Mouse (Mus musculus): ENCODE results near the gene Olfr725. TPM values are rescaled to one million over a fixed set of nuclear protein-coding genes. Genes with fewer than 3 reads are reported as not detected.

Olfr725 gene
- total RNA-seq (2017), result not detected in 2 replicates

GRCm38 (mm10) chr14:50040275-50040674 lies at the start of gene Olfr725:
Gene Olfr725, minus strand, starts transcription at chr14:50040375.
- ATAC-seq (replicated peaks; ENCODE audit: low read depth, poor library complexity, severe bottlenecking), result no peak

DNA sequence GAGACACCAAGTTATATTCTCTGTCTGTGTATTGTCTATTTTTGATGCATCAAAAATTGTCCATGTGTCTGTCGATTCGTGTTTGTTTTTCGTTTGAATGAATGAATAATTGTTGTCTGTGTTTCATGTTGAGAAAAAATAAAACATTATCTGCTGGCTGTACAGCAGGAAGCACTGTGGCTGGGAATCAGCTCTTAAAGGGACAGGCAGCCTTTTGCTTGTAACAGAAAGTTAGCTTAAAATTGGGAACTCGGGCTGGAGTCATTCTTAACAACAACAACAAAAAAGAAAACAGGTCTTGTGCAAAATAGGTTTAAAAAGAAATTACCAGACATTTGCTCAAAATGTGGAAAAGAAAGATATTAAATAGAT lies 22.5 kb upstream of the Olfr725 start:
- ATAC-seq (replicated peaks; ENCODE audit: low read depth, poor library complexity, severe bottlenecking), result peak; percentile 45

DNA sequence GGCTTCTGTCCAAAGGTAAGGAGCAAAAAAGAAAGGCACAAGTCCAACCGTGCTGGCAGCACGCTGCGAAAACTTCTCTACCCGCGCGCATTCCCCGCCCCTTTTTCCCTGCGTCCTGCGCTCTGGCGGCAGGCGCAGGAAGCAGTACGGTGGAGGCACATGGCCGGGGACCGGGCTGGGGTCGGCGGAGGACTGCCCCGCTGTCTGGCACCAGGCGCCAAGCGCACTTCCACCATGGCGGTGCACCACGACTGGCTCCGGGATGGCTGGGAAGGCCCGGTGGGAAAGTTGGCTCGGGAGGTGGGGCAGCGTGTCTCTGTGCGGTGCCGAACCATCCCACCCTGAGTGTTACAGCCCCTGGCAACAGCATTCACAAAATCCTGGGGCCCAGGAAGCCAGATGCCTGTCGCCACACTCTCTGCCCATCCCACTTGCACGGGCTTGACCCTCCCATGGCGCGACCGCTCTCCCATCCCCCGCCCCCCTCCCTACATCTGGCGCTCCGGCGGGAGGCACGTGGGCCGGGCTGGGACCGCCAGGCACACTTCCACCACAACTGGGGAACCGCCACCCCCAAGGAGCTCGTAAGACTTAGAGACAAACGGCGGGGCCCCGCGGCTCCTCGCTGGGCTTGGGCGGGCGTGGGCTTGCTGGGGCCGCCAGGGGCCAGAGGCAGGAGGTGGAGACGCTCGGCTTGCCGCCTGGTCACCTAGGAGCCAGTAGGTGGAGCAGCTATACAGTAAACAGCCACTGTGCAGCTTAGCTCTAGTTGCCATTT lies 22.0 kb upstream of the Olfr725 start:
- peak; percentile 96 for ATAC-seq (replicated peaks; ENCODE audit: low read depth, poor library complexity, severe bottlenecking)

DNA sequence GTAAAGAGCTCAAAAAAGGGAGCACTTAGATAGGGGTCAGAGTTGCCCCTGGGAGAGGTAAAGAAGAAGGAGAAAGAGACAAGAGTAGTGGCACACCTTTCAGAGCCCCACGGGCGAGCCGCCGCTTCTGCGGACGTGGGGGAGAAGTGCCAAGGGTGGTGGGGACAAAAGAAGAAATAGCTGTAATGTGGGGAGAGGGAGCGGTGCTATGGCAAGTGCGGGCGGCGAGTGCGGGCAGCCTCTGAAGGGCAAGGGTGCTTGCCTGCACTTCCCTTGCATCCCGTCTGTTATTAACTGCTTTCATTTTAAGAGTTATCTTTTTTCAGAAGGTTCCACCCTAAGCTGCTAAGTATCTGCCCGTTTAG lies 21.4 kb upstream of the Olfr725 start:
- peak; percentile 29 for ATAC-seq (replicated peaks; ENCODE audit: low read depth, poor library complexity, severe bottlenecking)

GRCm38 (mm10) chr14:50061179-50061578 lies 21.0 kb upstream of the Olfr725 start:
- peak; percentile 10 for ATAC-seq (replicated peaks; ENCODE audit: low read depth, poor library complexity, severe bottlenecking)

- no peak for ATAC-seq (replicated peaks; ENCODE audit: low read depth, poor library complexity, severe bottlenecking)
Measured at GRCm38 (mm10) chr14:50032041-50032440, 8.1 kb downstream of the Olfr725 start.

GRCm38 (mm10) chr14:50031356-50031755 lies 8.8 kb downstream of the Olfr725 start:
- no peak for ATAC-seq (replicated peaks; ENCODE audit: low read depth, poor library complexity, severe bottlenecking)

DNA sequence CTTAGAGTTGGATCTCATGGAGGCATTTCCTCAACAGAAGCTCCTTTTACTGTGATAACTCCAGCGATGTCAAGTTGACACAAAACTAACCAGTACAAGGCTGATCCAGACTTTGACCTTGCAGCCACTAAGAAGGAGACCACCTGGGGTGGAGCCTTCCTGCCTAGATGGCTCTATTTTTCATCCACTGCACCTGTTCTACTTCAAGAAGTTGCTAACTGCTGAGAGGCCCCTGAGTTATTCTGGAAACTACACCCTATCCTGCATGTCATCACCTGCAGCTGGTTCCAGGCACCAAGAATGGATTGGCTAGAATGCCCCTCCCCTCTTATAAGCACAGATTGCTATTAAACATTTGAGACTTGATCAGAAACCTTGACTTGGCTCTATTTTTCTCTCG lies 13.8 kb downstream of the Olfr725 start:
- ATAC-seq (replicated peaks; ENCODE audit: low read depth, poor library complexity, severe bottlenecking), result no peak

Other genes with a start within 250 kb of the Olfr725 start
- not detected in 2 replicates for gene Olfr722, start 138.4 kb downstream of the Olfr725 start, total RNA-seq (2017)
- not detected in 2 replicates for gene Olfr723, start 108.6 kb downstream of the Olfr725 start, total RNA-seq (2017)
- gene Olfr724, start 77.1 kb downstream of the Olfr725 start, total RNA-seq (2017), result not detected in 2 replicates
- not detected in 2 replicates for gene Olfr726, start 50.6 kb upstream of the Olfr725 start, total RNA-seq (2017)
- gene Olfr727, start 82.8 kb upstream of the Olfr725 start, total RNA-seq (2017), result not detected in 2 replicates
- not detected in 2 replicates for gene Olfr728, start 102.3 kb upstream of the Olfr725 start, total RNA-seq (2017)
- not detected in 2 replicates for gene Olfr729, start 112.5 kb upstream of the Olfr725 start, total RNA-seq (2017)
- gene Olfr730, start 147.8 kb upstream of the Olfr725 start, total RNA-seq (2017), result not detected in 2 replicates
- gene Olfr731, start 201.5 kb upstream of the Olfr725 start, total RNA-seq (2017), result not detected in 2 replicates
- gene Olfr732, start 243.8 kb upstream of the Olfr725 start, total RNA-seq (2017), result not detected in 2 replicates

Data from common myeloid progenitor, adult 5-6 weeks (primary cell).